Mouse (Mus musculus): Measurements from ENCODE around the gene Rgs13. TPM values are rescaled to one million over a fixed set of nuclear protein-coding genes. Genes with fewer than 3 reads are reported as not detected.

Gene Rgs13
- total RNA-seq (2023): not detected

GRCm38 (mm10) chr1:144177166-144177565, at the start of gene Rgs13:
Gene Rgs13 (minus strand): TSS chr1:144177372.

Other genes with a start within 250 kb of the Rgs13 start
- gene Rgs2, start 173.2 kb downstream of the Rgs13 start, total RNA-seq (2023): 100 to 1,000 TPM; 621 to 717 TPM
- gene Rgs1, start 71.9 kb upstream of the Rgs13 start, total RNA-seq (2023): 10 to 100 TPM; 35.2 to 45.7 TPM

All from neutrophil, adult 83 days (primary cell).